Mouse (Mus musculus) stomach, postnatal 0 days (tissue): Measurements from ENCODE around the gene Gm21209. TPM values are rescaled to one million over a fixed set of nuclear protein-coding genes. Genes with fewer than 3 reads are reported as not detected.
"Not testable (repeated sequence)": the region's sequence is repeated elsewhere in the genome, so short reads cannot be mapped to it uniquely, and the experiment has no call there.

ENCODE experiments used
- ATAC-seq: fragments of 200-750 bp; cut with Nextera tagmentation; 2 replicates; pipeline ENCODE4 v1.8.0; 2017; ENCODE audit not compliant: low FRiP score, low TSS enrichment
- DNase-seq: peaks from one replicate; pipeline ENCODE4 v3.0.0-alpha.2; 2016; ENCODE audit warnings: low spot score
- H3K27ac ChIP-seq: fragments of 300-500 bp; sonication (generic); replicated peaks from 2 replicates; pipeline ENCODE4 v1.5.1; 2014; ENCODE audit warnings: mild to moderate bottlenecking, control low read depth
- H3K27me3 ChIP-seq: fragments of 300-500 bp; sonication (generic); 2 replicates; pipeline ENCODE4 v1.6.1; 2014; ENCODE audit warnings: low read length; ENCODE audit not compliant: control insufficient read depth, insufficient read depth
- H3K36me3 ChIP-seq: fragments of 300-500 bp; sonication (generic); 2 replicates; pipeline ENCODE4 v1.6.1; 2014; ENCODE audit warnings: low read length, mixed read lengths; ENCODE audit not compliant: control insufficient read depth, insufficient read depth
- H3K4me1 ChIP-seq: fragments of 300-500 bp; sonication (generic); replicated peaks from 2 replicates; pipeline ENCODE4 v1.6.1; 2014; ENCODE audit warnings: antibody characterized with exemption; ENCODE audit not compliant: control insufficient read depth, insufficient read depth
- H3K4me2 ChIP-seq: fragments of 300-500 bp; sonication (generic); replicated peaks from 2 replicates; pipeline ENCODE4 v1.6.1; 2014; ENCODE audit warnings: low read depth, mild to moderate bottlenecking, control low read depth, moderate library complexity
- H3K4me3 ChIP-seq: fragments of 300-500 bp; sonication (generic); 2 replicates; pipeline ENCODE4 v1.5.1; 2014; ENCODE audit warnings: low read depth, low read length, control low read depth
- H3K9ac ChIP-seq: fragments of 300-500 bp; sonication (generic); 2 replicates; pipeline ENCODE4 v1.6.1; 2014; ENCODE audit warnings: mild to moderate bottlenecking, low read length, control low read depth, mixed read lengths
- H3K9me3 ChIP-seq: fragments of 300-500 bp; sonication (generic); 2 replicates; pipeline ENCODE4 v1.6.1; 2016; ENCODE audit warnings: low read length; ENCODE audit not compliant: control insufficient read depth
- WGBS: fragments of 180-500 bp; shearing (Covaris S2); extraction: QIAGEN DNeasy Blood & Tissue Kit; methylation state at CpG from one replicate; pipeline ENCODE4 v1.1.7; 2014; 5-methylcytosine and 5-hydroxymethylcytosine counted together
- polyA plus RNA-seq: library from polyadenylated mRNA; unstranded; fragments of >200 nt; fragmentation: Nextera tagmentation; extraction: Ambion mirVana; gene quantifications from 2 replicates; pipeline ENCODE4 v1.2.1, GENCODE M21; 2015

Gene Gm21209
- not detected in 2 replicates for polyA plus RNA-seq

- not testable (repeated sequence) for H3K9me3 ChIP-seq, DNase-seq, H3K4me1 ChIP-seq, ATAC-seq, H3K4me2 ChIP-seq, H3K27me3 ChIP-seq, H3K9ac ChIP-seq, H3K27ac ChIP-seq, H3K36me3 ChIP-seq, H3K4me3 ChIP-seq
- WGBS, result no CpG with 5 or more reads among the region's 6 CpGs
These were observed at the start of gene Gm21209 for GRCm38 (mm10) chrY:49570856-49571255. Gene Gm21209, plus strand, starts transcription at chrY:49571156.
